Mouse (Mus musculus) olfactory bulb, adult 2 months (tissue): ENCODE results near the gene Mcm5.

ENCODE experiments used
- CTCF ChIP-seq: fragments of 200-500 bp; IDR thresholded peaks from 2 replicates; pipeline ENCODE4 v1.5.1; 2012; ENCODE audit warnings: low read depth, mild to moderate bottlenecking, low read length, moderate library complexity; ENCODE audit not compliant: insufficient read depth
- POLR2A ChIP-seq: fragments of 200-500 bp; IDR thresholded peaks from 2 replicates; pipeline ENCODE4 v1.6.1; 2012; ENCODE audit warnings: mild to moderate bottlenecking, low read depth, low read length, moderate library complexity; ENCODE audit not compliant: insufficient read depth

DNA sequence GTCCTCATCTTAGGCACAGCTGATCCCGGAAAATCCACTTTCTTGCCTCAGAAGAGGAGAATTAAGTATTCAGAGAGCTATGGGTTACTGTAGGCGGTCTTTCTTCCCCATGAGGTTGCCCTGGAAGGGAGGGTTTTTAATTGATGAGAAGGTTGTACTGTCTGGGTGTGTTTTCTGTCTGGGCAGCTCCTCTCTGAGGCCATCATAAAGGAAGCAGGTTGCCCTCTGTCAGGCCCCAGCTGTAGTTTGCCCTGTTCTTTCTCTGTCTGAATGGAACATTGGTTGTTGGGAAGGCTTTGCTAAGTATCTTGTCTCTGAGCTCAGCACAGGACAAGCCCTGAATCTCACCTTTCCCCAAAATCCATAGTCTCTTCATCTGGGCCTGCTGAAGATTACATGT is 24.0 kb downstream of the Mcm5 start:
- TF ChIP-seq POLR2A (no peak), CTCF (no peak)
